Mouse (Mus musculus) kidney, postnatal 25 days (tissue): ENCODE data around the gene Armh3.

ENCODE experiments used
- DNase-seq, 2 experiments: peaks; one replicate each; pipeline ENCODE4 v3.0.0; 2021; ENCODE audit warnings: mixed read lengths in 2 of 2

The Armh3 gene

DNA sequence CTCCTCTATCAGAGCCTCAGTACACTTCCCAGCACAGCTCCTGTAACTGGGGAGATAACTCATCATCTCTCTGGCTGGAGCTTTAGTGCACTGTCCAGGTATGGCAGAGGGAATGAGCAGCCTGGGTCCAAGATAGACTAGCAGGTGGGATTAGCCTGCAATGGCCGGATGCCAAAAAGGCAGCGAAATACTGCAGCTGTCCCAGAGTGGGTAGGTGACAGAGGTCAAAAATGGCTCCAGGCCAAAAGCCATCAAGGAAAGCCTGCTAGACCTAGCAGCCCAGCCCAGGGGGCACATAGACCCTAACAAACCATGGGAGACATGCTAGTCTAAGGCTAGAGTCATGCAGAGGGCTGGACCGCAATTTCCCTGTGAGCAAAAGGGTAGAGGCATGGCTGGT is 94.4 kb downstream of the Armh3 start:
- DNase-seq: peak; percentile 18 to 52

DNA sequence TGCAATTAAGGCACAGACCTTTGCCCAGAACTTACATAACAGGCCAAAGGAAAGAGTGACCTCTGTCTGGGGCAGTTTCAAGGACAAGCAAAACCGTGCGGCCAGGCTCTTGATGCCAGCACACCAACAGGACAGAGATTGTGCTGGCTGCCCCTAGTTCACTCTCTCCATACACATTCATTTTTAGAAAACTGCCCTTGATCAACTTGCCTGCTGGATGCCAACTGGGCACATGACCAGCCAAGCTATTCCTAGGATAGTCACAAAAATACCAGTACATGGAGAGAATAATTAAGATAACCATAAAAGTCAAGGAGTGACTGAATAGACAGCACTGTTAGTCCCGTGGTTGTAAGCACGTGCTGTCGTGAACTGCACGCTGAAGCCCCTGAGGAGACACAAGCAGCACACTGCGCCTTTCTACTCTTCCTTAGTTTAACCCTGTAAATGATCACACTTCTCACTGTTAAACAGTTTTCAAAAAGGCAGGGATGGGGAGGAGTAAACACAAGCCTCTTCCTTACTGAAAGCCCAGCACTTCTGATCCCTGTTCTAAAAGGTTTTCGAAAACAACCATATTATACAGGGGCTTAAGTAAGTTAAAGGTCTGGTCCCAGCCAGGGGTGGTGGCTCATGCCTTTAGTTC is 95.8 kb downstream of the Armh3 start:
- DNase-seq: peak; percentile 49 to 75

DNA sequence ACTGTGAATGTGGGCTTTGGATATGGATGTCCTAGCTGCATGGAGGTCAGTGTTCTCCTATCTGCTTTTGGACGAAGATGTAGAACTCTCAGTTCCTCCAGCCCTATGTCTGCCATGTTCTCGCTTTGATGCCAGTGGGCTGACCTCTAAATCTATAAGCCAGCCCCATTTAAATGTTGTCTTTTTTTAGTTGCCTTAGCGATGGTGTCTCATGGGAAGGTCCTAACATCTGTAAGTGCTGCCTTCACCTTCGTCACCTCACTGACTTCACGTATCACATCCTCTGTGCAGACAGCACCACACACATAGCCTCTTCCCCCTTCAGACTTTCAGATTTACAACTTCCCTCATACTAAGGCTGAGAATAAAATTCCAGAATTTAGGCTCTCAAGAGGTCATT is 97.5 kb downstream of the Armh3 start:
- DNase-seq: no peak

DNA sequence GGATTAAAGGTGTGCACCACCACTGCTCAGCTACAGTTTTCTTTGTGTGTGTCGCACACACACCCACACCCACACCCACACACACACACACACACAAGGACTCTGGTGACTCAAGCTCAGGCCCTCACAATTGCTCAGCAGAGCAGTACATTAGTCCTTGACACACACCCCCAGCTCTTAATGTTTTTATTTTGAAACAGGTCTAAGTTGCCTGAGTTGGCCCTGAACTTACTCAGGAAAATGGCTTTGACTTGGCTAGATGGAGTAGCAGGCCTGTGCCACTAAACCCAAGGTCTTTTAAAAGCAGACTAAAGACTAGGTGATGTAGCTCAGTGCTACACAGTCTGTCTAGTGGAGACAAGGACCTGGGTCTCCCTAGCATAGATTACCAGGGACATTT is 102.6 kb downstream of the Armh3 start:
- no peak for DNase-seq

DNA sequence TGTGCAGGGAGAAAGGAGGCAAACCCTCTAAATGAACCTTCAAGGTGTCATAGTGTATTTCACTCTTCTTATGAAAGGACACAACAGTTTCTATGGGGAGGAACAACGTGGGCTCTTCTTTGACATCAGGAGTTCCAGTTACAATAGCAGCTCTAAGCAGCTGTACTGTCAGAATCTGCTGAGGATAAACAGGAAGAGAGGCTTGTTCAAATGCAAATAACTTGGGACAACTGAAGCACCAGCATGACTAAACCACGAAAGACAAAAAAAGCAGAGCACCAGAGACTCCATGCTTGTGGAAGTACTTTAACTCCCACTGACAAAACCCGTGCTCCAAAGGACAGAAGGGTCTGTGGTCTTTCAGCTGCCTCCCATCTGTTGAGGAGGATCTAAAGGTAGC is 116.2 kb downstream of the Armh3 start:
- DNase-seq: no peak

DNA sequence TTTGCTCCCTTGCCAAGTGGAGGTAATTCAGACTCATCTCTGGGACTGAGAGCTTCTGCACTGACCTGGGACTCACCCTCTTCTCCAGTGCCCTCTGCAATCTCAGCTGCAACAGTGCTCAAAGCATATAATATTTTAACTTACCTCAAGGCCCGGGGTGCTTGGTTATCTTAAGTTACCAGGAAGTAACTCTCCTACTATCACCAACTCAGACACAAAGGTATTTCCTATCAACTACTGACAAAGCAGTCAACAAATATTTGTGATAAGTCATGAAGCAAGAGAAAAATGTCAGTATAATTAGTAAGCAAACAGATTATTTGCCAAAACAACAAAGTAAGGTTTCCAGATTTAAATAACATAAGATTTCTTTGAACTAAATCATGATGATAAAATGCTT is 125.0 kb downstream of the Armh3 start:
- DNase-seq: no peak

DNA sequence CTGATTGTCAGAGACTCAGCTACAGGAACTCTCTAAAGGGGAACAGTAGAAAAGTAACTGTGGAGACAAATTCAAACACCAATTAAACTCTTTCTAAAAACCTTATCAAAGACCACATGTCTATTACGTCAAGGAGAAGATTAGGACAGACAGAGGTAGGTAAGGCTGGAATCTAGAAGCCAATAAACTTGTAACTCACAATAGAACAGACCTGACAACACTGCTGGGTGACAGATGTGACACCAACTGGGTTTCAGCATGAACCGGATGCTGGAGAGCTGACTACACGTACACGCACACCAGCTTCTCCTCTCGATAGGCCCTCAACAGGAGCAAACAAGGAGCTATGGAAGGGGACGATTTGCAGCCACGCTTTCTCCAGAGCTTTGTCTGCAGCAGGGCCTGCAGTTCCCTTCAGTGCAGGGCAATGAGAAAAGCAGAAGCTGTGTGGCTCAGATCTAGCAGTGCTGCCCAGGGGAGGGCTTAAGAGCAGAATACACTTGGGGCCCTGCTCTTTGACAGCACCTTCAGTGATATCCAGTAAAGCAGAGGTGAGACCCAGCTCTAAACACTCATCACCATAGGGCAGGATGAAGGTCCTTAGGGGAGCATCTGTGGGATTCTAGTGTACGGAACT is 142.9 kb downstream of the Armh3 start:
- no peak for DNase-seq

DNA sequence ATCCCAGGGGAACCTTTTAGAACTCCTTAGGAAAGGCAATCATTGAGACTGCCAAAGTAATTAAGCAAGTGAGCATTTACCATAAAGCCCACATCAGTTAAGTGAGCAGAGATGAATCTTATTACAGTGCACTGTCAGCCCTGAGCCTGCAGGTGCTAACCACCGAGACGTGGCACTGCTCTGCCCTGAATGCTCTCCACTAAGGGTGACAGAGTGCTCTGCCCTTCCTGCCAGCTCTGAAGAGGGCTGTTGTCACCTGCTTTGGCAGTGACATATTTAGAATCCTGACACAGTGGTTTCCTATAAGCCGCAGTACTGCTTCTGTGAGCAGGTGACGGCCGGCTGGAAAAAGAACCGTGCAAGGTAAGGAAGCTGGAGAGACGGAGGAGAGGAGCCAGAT is 143.8 kb downstream of the Armh3 start:
- DNase-seq: no peak

DNA sequence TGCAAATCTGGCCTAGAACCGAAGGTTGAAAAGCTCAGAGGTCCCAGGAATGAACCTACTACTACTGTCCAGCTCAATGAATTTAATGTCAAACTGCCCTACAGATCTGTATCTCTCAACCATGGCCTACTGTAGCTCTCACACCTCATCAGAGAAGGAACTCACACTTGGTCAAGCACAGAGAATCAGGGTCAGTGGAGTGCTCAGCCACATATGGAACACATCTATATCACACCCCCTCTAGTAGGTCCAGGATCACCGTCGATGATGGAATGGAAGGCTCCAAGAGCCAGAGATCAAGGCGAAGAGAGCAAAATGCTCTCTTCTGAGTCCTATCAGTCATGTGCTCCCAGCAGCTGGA is 150.6 kb downstream of the Armh3 start:
- DNase-seq: no peak

DNA sequence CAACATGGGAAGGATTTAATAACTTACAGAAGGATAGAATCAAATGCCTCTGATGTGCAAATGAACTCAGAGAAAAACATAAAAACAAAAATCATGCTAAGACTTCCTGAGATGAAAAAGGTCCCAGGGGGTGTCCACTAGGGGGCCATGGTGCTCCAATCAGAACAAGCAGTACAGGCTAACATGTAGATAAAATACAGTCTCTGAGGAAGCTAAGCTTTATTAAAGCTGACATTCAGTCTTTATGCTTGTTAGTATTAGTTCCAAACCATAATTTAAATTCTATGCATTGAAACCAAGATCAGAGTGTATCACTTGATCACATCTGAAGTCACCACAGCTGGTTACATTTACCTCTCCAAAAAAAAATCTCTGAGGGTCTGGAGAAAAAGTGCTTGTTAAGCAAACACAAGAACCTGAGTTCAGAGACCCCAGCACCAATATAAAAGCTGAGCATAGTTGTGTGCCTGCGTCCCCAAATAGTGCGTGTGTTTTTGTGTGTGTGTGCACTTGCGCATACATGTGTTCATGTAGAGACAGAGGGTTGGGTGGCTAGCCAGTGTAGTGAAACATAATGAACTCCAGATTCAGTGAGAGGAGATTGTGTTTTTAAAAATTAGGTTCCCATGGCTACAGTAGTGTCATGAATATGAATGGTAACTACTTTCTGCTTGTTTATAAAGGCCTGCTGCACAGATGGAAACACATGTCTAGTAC is 151.1 kb downstream of the Armh3 start:
- peak in 1 of 2 experiments; percentile 15 for DNase-seq

DNA sequence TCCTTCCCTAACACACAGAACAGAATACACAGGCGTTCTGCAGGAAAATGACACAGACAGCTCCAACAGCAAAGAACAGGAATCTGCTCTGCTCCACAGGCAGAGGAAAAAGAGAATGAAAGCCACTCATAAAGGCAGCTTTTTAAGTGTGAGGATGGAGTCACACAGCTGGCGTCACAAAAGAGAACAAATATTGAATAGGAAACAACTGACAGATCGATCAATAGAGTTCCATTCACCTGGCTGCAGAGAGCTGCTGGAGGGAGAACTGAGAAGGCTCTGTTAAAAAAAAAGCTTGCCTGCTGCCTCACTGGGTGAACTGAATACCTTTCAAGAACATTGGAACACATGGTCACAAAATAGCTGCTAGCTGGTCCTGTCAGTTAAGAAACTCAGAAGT is 154.1 kb downstream of the Armh3 start:
- DNase-seq: no peak

DNA sequence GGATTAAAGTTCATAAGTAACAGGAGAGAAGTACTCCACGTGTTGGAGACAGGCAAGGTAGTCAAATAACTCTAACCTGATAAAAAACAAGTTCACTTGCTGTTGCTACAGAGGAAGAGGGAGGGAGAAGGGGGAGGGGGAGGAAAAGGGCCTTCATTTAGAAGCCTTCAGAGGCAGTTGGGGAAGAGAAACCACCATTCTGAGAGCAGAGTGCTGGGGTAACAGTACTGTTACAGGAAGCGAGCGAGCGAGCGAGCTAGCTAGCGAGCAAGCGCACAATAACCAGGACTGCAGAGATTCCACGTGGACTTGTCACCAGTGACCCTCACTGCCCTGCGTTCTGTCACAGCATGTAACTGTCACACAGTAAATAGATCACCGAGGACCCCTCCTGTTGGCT is 154.9 kb downstream of the Armh3 start:
- no peak for DNase-seq

DNA sequence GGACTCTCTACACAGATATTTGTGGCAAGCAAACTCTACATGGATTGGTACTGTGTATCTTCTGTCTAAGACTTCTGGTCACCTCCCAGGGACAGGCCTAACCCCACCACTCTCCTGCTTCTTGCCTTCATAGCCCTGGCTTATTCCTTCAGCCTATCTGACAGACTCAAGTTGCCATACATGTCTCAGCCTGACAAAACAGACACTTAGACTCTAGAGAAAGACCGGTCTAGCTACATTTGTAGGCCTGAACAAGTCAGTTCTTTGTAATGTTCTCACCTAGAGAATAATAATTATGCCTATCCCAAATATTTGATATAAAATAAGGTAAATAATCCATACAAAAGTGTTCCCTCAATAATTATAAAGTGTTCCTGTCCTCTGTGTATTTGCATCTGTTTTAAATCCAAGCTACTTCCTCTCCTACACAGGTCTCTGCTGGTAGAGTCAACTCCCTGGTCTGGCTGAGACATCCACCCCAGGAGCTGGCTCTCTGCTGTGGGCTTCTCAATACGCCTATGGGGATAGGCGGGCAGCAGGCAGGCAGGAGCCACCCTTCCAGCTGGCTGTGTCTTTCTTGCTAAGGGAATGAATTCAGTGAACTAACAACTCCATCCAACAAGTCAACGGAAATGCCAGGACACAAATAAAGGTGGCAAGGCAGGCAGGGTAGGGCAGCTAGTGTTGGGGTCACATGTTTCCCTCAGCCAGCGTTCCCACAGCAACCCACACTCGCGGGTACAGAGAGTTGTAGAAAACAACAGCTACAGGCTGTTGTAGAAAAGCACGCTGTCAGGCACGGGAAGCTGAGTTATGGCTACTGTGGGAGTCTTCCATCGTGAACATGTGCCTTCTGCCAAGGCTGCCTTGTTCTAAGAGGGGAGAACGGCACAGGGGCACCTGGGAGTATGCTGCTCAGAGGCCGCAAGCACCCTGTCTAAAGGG is 161.0 kb downstream of the Armh3 start:
- no peak for DNase-seq

DNA sequence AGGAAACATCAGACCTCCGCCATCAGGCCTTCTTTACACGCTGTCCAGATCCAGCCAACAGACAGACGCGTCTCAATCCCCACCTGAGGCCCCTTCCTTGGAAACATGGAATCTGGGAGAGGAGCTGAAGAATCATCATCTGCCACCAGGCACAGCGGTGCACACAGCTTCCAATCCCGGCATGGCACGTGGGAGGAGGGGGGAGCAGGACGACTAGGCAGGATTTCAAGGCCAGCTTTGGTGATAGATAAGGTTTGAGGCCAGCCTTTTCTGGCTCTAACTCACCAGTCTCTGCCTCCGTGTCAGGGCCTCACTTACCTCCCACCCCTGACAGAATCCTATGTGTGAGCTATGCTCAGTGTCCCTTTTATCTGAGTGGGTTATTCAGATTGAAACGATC is 162.8 kb downstream of the Armh3 start:
- DNase-seq: no peak

DNA sequence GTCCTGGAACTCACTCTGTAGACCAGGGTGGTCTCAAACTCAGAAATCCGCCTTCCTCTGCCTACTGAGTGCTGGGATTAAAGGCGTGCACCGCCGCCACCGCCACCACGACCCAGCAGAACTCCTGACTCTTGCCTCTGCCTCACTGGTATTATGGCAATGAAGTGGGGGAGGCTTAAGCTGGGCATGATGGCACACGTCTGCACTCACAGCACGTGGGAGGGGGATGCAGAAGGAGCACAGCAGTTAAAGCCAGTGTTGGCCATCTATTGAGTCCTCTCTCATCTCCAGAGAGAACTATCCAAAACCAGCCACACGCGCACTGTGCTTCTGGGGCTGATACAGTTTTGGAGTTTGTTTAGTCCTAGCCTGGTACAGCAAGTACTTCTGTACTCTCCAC is 164.6 kb downstream of the Armh3 start:
- no peak for DNase-seq

DNA sequence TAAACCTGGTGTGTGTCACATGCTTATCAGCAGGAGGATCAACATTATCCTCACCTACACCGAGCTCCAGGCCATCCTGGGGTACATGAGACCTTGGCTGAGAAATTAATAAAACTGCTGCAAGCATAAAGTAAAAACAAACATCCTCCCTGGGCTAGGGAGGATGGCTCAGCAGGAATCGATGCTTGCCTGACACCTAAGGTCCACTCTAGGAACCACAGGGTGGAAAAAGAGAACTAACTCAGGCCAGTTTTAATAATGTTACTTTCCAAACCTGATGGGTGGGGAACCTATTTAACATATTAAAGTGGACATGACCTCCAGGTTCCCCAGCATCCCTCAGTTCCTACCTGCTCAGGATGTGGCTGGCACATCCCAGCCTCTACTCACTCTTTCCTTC is 167.6 kb downstream of the Armh3 start:
- DNase-seq: no peak

DNA sequence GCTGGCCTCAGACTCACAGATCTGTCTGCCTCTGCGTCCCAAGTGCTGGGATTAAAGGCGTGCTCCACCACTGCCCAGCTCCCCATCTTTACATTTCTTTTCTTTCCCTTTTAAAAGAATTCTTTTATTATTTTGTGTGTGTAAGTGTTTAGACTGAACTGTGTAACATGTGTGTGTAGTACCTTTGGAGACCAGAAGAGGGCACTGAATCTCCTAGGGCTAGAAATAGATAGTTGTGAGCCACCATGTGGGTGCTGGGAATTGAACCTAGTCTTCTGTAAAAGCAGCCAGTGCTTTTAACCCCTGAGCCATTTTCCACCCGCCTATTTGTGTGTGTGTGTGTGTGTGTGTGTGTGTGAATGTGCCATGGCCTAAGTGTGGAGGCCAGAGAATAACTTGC is 170.6 kb downstream of the Armh3 start:
- no peak for DNase-seq

DNA sequence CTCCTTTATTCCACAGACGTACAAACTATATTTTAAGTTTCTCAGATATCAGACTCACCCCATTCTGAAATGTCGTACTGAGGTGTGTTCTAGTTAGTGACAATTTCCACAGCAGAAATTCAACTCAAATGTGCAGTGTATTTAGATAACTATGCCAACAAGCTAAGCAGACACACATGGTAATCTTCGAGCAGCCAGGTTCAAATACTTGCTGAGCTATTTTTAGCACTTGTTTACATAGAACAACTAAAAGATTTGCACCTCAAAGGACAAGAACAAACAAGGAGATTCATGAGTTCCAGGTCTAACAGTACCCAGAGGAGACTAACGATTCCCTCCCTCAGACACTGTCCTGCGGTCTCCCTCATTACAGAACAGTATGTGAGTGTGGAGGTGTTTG is 171.2 kb downstream of the Armh3 start:
- DNase-seq: no peak

DNA sequence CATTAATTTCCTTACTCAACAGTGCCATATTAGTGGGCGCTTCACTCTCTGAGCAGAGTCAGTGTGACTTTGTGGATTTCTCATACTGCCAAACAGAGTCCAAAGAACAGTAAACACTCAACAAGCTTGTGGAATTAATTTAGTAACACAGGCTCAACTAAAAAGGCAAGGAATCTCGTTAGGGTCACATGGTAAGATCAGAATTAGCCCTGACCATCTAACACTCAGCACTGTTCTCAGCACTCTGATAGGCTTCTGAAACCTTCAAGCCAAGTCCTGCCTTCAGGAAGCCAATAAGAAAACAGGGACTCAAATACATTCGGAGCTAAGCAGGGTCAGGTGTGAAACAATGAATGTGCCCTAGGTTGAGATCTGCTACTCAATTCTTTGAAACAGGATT is 172.1 kb downstream of the Armh3 start:
- no peak for DNase-seq

DNA sequence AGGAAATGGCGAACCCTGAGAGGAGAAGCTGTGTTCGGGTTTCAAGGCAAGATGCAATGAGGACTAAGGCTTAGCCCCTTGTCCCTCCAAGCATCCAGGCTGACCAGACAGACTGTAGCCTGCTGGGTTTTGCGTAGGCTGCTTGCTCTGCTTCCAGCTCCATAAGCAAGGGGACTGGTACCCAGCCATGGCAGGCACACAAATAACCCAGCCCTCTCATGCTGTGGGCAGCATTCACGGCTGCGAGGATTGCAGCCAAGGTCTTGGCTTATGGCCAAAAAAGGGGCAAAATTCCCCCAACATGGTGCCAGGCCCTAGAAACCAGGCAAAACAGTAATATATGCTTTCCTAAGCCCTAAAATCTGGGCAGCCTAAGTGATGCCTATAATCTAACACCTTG is 176.5 kb downstream of the Armh3 start:
- DNase-seq: no peak

DNA sequence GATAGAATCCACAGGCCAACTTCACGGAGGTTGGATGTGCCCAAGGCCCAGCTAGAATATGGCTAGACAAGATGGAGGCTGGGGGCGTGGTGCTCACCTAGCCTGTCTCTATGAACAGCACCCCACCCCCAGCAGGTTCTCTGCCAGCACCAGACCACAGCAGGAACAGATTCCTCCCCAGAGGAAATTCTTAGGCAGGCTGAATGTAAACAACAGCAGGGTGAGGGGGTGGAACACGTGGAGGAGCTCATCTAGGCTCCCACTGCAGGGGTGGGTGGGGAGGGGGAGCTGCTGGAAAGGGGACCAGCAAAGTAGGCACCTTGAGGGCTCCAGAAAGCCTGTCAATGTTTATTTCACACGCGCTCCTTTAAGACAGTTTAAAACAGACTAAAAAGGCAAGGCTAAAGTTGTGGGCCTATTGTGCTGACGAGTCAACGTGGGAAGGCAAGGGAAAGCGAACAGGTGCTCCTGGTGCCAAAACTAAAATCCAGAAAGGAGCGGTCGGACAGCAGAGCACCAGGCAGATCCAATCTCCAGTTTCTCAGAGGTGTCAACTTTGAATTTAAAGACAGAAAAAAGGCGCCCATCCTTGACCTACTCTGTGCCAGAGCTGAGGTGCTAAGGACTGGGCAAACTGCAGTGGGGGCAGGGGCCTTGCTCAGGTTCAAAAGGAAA is 180.3 kb downstream of the Armh3 start:
- DNase-seq: no peak

DNA sequence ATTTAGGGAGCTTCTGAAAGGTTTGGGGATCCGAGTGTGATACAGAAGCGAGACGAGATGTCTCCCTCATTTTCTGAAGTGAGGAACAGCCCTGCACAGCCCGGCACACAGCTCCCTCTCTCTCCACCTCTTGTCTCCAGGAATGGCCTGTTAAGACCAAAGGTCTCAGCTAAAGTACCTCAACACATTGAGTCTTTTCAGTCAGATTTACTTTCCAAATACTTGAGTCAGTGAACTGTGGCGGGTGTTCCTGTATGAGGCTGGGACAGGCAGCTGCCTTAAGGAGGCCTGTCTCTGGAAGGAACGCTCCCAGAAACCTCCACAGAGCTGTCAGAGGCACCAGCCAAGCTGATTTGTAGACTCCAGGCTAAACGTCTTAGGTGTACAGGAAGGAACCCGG is 181.6 kb downstream of the Armh3 start:
- DNase-seq: peak; percentile 61 to 81
